Mouse (Mus musculus): ENCODE results near the gene Gm14305.
"Not testable (repeated sequence)": the region's sequence is repeated elsewhere in the genome, so short reads cannot be mapped to it uniquely, and the experiment has no call there.

DNA sequence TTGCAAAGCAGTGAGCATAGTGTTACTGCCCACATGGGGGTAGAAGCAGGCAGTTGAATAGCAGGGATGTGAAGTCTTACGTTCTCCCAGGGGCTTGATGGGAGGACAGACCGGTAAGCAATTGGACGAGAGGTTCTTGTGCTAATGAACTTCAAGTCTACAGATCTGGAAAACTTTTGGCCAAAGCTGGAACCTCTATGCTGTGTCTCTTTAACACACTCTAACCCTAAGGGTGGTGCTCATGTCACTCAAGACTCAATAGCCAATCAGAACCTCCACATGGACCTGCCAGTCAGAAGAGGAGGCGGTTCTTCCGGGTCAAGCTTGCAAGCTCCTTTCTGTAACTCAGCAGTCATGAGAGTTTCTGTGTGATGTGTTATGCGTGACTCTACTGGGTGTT lies 37.9 kb upstream of the Gm14305 start, which contains the start of gene Zfp973:
- TF ChIP-seq CTCF (IDR thresholded peaks at IDR 0.05; ENCODE audit: extremely low read depth, insufficient read length, insufficient replicate concordance, low read depth, low read length); POLR2A (IDR thresholded peaks at IDR 0.05; ENCODE audit: low read depth, low read length): not testable (repeated sequence)

Data from small intestine, adult 2 months (tissue).